Mouse (Mus musculus): Measurements from ENCODE around the gene Cdc37.

The Cdc37 gene

GRCm38 (mm10) chr9:21135329-21135890, 14.4 kb downstream of the Cdc37 start:
- DNase-seq, result no peak

GRCm38 (mm10) chr9:21134595-21135328, 15.0 kb downstream of the Cdc37 start:
- DNase-seq, result peak; percentile 79 to 86

GRCm38 (mm10) chr9:21133064-21133707, 16.6 kb downstream of the Cdc37 start:
- DNase-seq, result no peak

- DNase-seq, result no peak
Measured at GRCm38 (mm10) chr9:21132102-21132775, 17.5 kb downstream of the Cdc37 start.

GRCm38 (mm10) chr9:21131059-21131956, 18.5 kb downstream of the Cdc37 start, which contains the start of gene Tyk2:
Tyk2 (minus strand) TSS chr9:21131243.
- peak; percentile 96 to 97 for DNase-seq

GRCm38 (mm10) chr9:21126259-21126627, 23.5 kb downstream of the Cdc37 start:
- no peak for DNase-seq

- no peak for DNase-seq
Measured at GRCm38 (mm10) chr9:21125502-21126258, 24.1 kb downstream of the Cdc37 start.

GRCm38 (mm10) chr9:21124837-21125236, 24.9 kb downstream of the Cdc37 start:
- DNase-seq, result no peak

- no peak for DNase-seq
Measured at GRCm38 (mm10) chr9:21121483-21121882, 28.3 kb downstream of the Cdc37 start.

GRCm38 (mm10) chr9:21117073-21117472, 32.7 kb downstream of the Cdc37 start:
- no peak for DNase-seq

GRCm38 (mm10) chr9:21115105-21115504, 34.7 kb downstream of the Cdc37 start:
- no peak for DNase-seq

- no peak for DNase-seq
Measured at GRCm38 (mm10) chr9:21114190-21114589, 35.6 kb downstream of the Cdc37 start.

- DNase-seq, result no peak
Measured at GRCm38 (mm10) chr9:21113751-21114150, 36.0 kb downstream of the Cdc37 start.

GRCm38 (mm10) chr9:21107607-21108237, 42.1 kb downstream of the Cdc37 start:
- no peak for DNase-seq

GRCm38 (mm10) chr9:21105760-21106564, 43.8 kb downstream of the Cdc37 start:
- DNase-seq, result no peak

- no peak for DNase-seq
Measured at GRCm38 (mm10) chr9:21104814-21105213, 45.0 kb downstream of the Cdc37 start.

- DNase-seq, result no peak
Measured at GRCm38 (mm10) chr9:21102076-21102475, 47.7 kb downstream of the Cdc37 start.

GRCm38 (mm10) chr9:21100447-21101161, 49.2 kb downstream of the Cdc37 start:
- no peak for DNase-seq

GRCm38 (mm10) chr9:21097793-21098192, 52.0 kb downstream of the Cdc37 start:
- no peak for DNase-seq

- no peak for DNase-seq
Measured at GRCm38 (mm10) chr9:21095958-21096357, 53.8 kb downstream of the Cdc37 start.

Measured in lung, adult 18-20 months (tissue).